In the genomic region with DNA sequence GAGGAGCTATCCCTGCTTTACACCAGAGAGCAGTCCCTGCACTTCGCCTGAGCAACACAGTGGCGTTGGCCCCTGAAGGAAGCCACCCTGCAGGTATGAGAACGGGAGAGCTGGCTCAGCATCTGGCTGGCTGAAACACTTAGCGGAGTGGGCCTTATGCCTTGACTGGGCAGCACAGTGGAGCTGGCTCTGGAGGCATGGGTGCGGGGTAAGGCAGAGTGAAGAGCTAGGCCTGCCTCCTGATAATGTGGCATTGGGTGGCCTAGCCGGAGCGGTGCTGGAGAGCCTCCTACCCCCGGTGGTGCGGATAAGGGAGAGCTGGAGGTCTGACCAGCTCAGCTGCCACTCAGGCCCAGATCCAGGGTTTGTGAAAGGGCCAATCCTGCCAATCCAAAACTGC, we compare ENCODE assay signal across 18 mouse cellular contexts. TPM values are rescaled to one million over a fixed set of nuclear protein-coding genes. Genes with fewer than 3 reads are reported as not detected.
DNase-seq lines count a peak whose midpoint lies in the region; ATAC-seq lines count a peak whose summit lies in the region.
"Had no signal": no experiment of that assay in that cellular context is flagged by ENCODE, and none has a peak within 500 bp of the region (broad histone marks: within the 10 kb centered on the region; RNA-seq: fewer than 3 reads in every experiment).

No protein-coding gene starts in this region.

- H3K4me1 ChIP-seq in embryonic facial prominence, embryonic 15.5 days, result no peaks in the 10 kb centered on the region
- H3K4me1 ChIP-seq in embryonic facial prominence, embryonic 10.5 days, result no peaks in the 10 kb centered on the region
- H3K4me1 ChIP-seq in midbrain, embryonic 13.5 days (replicated peaks), result no peaks in the 10 kb centered on the region
- no peaks in the 10 kb centered on the region for H3K4me1 ChIP-seq in midbrain, embryonic 16.5 days (ENCODE audit: control insufficient read depth, insufficient read depth, low read length)
- H3K4me1 ChIP-seq: heart, embryonic 10.5 days; heart, embryonic 15.5 days had no signal

- H3K9ac ChIP-seq in embryonic facial prominence, embryonic 15.5 days, result no peak overlapping the region
- no peak overlapping the region for H3K9ac ChIP-seq in midbrain, embryonic 13.5 days (replicated peaks)
- no peak overlapping the region for H3K9ac ChIP-seq in midbrain, embryonic 16.5 days (ENCODE audit: low read depth, low read length)
- H3K9ac ChIP-seq: forebrain, embryonic 15.5 days; heart, embryonic 15.5 days; hindbrain, embryonic 14.5 days had no signal

- H3K36me3 ChIP-seq in embryonic facial prominence, embryonic 15.5 days, result no peaks in the 10 kb centered on the region
- no peaks in the 10 kb centered on the region for H3K36me3 ChIP-seq in embryonic facial prominence, embryonic 10.5 days (replicated peaks)
- H3K36me3 ChIP-seq in midbrain, embryonic 13.5 days, result 0 out of 2 replicates have a peak, but pooled peaks cover 3% of the 10 kb centered on the region
- H3K36me3 ChIP-seq in midbrain, embryonic 16.5 days (ENCODE audit: control insufficient read depth, insufficient read depth, low read length), result no peaks in the 10 kb centered on the region
- H3K36me3 ChIP-seq: forebrain, embryonic 15.5 days; heart, embryonic 10.5 days; heart, embryonic 15.5 days had no signal

- ATAC-seq in embryonic facial prominence, embryonic 15.5 days (ENCODE audit: insufficient number of reproducible peaks, low FRiP score, low TSS enrichment, low read depth), result 0 out of 2 replicates have a peak, but pooled peaks have one; percentile 39
- ATAC-seq in midbrain, embryonic 13.5 days, result 0 out of 2 replicates have a peak, but pooled peaks have one; percentile 14
- no peak for ATAC-seq in midbrain, embryonic 16.5 days
- ATAC-seq: intestine, embryonic 16.5 days; Patski had no signal

- peak; percentile 29 to 41 for DNase-seq in cerebellum, adult 18-20 months
- DNase-seq in cerebellum, adult 8-10 months, result no peak
- DNase-seq in embryonic facial prominence, embryonic 10.5 days (ENCODE audit: low spot score), result no peak
- DNase-seq in cerebellum, postnatal 14 days, result peak; percentile 44 to 63
- no peak for DNase-seq in spleen, postnatal 36 days (ENCODE audit: low spot score in 2 of 2)
- DNase-seq: adrenal gland, postnatal 10 days; gastrocnemius, postnatal 36 days; heart, postnatal 14 days; kidney, adult 2 months had no signal

- no peaks in the 10 kb centered on the region for H3K27me3 ChIP-seq in embryonic facial prominence, embryonic 15.5 days
- H3K27me3 ChIP-seq in embryonic facial prominence, embryonic 10.5 days (replicated peaks; ENCODE audit: low read depth, poor library complexity, severe bottlenecking), result no peaks in the 10 kb centered on the region
- no peaks in the 10 kb centered on the region for H3K27me3 ChIP-seq in midbrain, embryonic 13.5 days
- H3K27me3 ChIP-seq in midbrain, embryonic 16.5 days (ENCODE audit: control insufficient read depth, insufficient read depth, low read depth, low read length), result no peaks in the 10 kb centered on the region
- H3K27me3 ChIP-seq: forebrain, embryonic 15.5 days; heart, embryonic 15.5 days; Patski had no signal

- no peak overlapping the region for H3K4me2 ChIP-seq in embryonic facial prominence, embryonic 15.5 days (replicated peaks)
- no peak overlapping the region for H3K4me2 ChIP-seq in midbrain, embryonic 13.5 days (replicated peaks)
- H3K4me2 ChIP-seq in midbrain, embryonic 16.5 days (ENCODE audit: low read length), result no peak overlapping the region
- H3K4me2 ChIP-seq: forebrain, embryonic 15.5 days; heart, embryonic 15.5 days; hindbrain, embryonic 14.5 days had no signal

- no peak overlapping the region for H3K27ac ChIP-seq in embryonic facial prominence, embryonic 15.5 days (replicated peaks)
- H3K27ac ChIP-seq in embryonic facial prominence, embryonic 10.5 days (replicated peaks), result no peak overlapping the region
- no peak overlapping the region for H3K27ac ChIP-seq in midbrain, embryonic 13.5 days
- H3K27ac ChIP-seq in midbrain, embryonic 16.5 days (ENCODE audit: low read length), result no peak overlapping the region
- H3K27ac ChIP-seq: forebrain, embryonic 15.5 days; heart, embryonic 10.5 days; heart, embryonic 15.5 days; hindbrain, embryonic 14.5 days had no signal

- H3K9me3 ChIP-seq in embryonic facial prominence, embryonic 15.5 days (replicated peaks), result no peaks in the 10 kb centered on the region
- no peaks in the 10 kb centered on the region for H3K9me3 ChIP-seq in embryonic facial prominence, embryonic 10.5 days
- no peaks in the 10 kb centered on the region for H3K9me3 ChIP-seq in midbrain, embryonic 13.5 days
- no peaks in the 10 kb centered on the region; the same call in 1 of the 2 replicates for H3K9me3 ChIP-seq in midbrain, embryonic 16.5 days (replicated peaks; ENCODE audit: control insufficient read depth, low read length, poor library complexity, severe bottlenecking)
- H3K9me3 ChIP-seq: forebrain, embryonic 15.5 days; heart, embryonic 10.5 days; heart, embryonic 15.5 days had no signal

- no peak overlapping the region for H3K4me3 ChIP-seq in embryonic facial prominence, embryonic 15.5 days (replicated peaks)
- H3K4me3 ChIP-seq in embryonic facial prominence, embryonic 10.5 days, result no peak overlapping the region
- no peak overlapping the region for H3K4me3 ChIP-seq in midbrain, embryonic 13.5 days (replicated peaks)
- no peak overlapping the region for H3K4me3 ChIP-seq in midbrain, embryonic 16.5 days (ENCODE audit: low read depth, low read length)
- H3K4me3 ChIP-seq: forebrain, embryonic 15.5 days; heart, embryonic 10.5 days; heart, embryonic 15.5 days had no signal

- 89% methylated on average over 9 of the region's 9 CpGs for WGBS in embryonic facial prominence, embryonic 15.5 days
- WGBS in embryonic facial prominence, embryonic 10.5 days, result 88% methylated on average over 9 of the region's 9 CpGs
- WGBS in midbrain, embryonic 13.5 days, result 93% methylated on average over 9 of the region's 9 CpGs
- 90% methylated on average over 9 of the region's 9 CpGs for WGBS in midbrain, embryonic 16.5 days

RNA-seq across cellular contexts. Expression of a gene that starts 15.8 kb away (rescaled TPM):
- 69.3 and 79.1 TPM in 2 replicates for polyA plus RNA-seq in embryonic facial prominence, embryonic 15.5 days (2015; fragmentation: Nextera tagmentation; extraction: Ambion mirVana)
- 47.9 and 48.2 TPM in 2 replicates for polyA plus RNA-seq in embryonic facial prominence, embryonic 10.5 days (2016; fragmentation: Nextera tagmentation; extraction: Ambion mirVana)
- polyA plus RNA-seq in midbrain, embryonic 13.5 days (2015; fragmentation: Nextera tagmentation; extraction: Ambion mirVana), result 49.5 and 52.9 TPM in 2 replicates
- 57.9 and 58.1 TPM in 2 replicates for polyA plus RNA-seq in midbrain, embryonic 16.5 days (2015; fragmentation: Nextera tagmentation; extraction: Ambion mirVana)

RNA-seq across cellular contexts. Expression of a gene that starts 34.1 kb away (rescaled TPM):
- polyA plus RNA-seq in embryonic facial prominence, embryonic 15.5 days (2015; fragmentation: Nextera tagmentation; extraction: Ambion mirVana), result 18.2 and 18.4 TPM in 2 replicates
- 10.9 TPM in 2 replicates for polyA plus RNA-seq in embryonic facial prominence, embryonic 10.5 days (2016; fragmentation: Nextera tagmentation; extraction: Ambion mirVana)
- polyA plus RNA-seq in midbrain, embryonic 13.5 days (2015; fragmentation: Nextera tagmentation; extraction: Ambion mirVana), result 18.6 and 22.3 TPM in 2 replicates
- 22.0 and 23.0 TPM in 2 replicates for polyA plus RNA-seq in midbrain, embryonic 16.5 days (2015; fragmentation: Nextera tagmentation; extraction: Ambion mirVana)

Comparison
In these comparisons a context has a peak if more than half of its experiments do, and no peak if none do; other contexts are left out.
1. DNase-seq: peak in cerebellum, adult 18-20 months (2 of 2) and cerebellum, postnatal 14 days (2 of 2); none in cerebellum, adult 8-10 months (single experiment), embryonic facial prominence, embryonic 10.5 days (single experiment) and spleen, postnatal 36 days (0 of 2).